Mouse (Mus musculus): ENCODE measurements around the gene Gm17490. TPM values are rescaled to one million over a fixed set of nuclear protein-coding genes. Genes with fewer than 3 reads are reported as not detected.

The Gm17490 gene
- polyA plus RNA-seq (2015; fragmentation: Nextera tagmentation; extraction: Ambion mirVana), result not detected in 2 replicates

DNA sequence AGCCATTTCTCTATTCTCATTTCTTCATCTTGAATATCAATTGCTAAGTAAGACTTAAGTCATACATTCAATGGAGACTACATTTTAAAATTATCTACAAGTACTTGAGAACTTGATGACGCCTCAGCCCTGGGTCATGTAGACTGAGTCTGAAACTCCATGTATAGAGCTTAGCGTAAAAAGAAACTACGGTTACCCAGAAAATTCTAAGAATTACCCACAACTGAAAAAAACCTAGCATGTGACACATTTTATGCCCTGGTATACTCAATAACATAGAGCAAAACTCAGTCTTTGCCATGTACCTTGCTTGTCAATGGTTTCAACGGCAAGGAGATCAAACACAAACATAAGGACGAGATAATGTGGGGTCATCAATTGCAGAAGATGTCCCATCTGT, at the start of gene Gm17490:
Gm17490 (minus strand) TSS at position 375 of the 400 bp plus-strand sequence.
- WGBS (ENCODE audit: insufficient replicate concordance), result 71% methylated on average over 5 of the region's 5 CpGs
- no peak for DNase-seq
- no peak within 1 kb of the TSS for H3K9ac ChIP-seq

DNA sequence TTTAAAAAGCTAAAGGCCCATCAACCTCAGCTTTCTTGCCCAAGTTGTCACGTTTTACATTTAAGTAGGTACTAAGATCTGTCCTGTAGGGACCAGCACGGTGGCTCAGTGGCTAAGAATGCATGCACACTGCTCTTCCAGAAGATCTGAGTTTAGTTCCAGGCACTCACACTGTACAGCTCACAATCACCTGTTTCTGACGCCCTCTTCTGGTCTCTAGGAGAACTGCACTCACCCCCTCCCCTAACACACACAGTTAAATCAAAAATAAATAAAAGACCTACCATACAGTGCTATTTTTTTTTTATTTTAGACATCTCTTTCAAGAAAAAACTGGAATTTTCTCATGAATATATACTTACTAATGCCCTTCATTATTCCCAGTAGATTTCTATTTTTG, 46.1 kb upstream of the Gm17490 start:
- Histone ChIP-seq H3K4me2 (no peak overlapping the region), H3K27me3 (no peaks in the 10 kb centered on the region), H3K4me3 (replicated peaks) (no peak overlapping the region), H3K4me1 (replicated peaks) (no peaks in the 10 kb centered on the region), H3K36me3 (no peaks in the 10 kb centered on the region), H3K9ac (no peak overlapping the region), H3K27ac (no peak overlapping the region), H3K9me3 (replicated peaks) (no peaks in the 10 kb centered on the region)
- 12% methylated on average over 3 of the region's 3 CpGs for WGBS (ENCODE audit: insufficient replicate concordance)
- DNase-seq, result no peak
- ATAC-seq (ENCODE audit: low read depth), result no peak

More for the DNA sequence above, at the start of gene Gm17490:
- Histone ChIP-seq H3K4me2 (no peak within 1 kb of the TSS), H3K4me1 (replicated peaks) (no peaks in the 10 kb centered on the region), H3K27me3 (no peaks in the 10 kb centered on the region), H3K9me3 (replicated peaks) (no peaks in the 10 kb centered on the region), H3K4me3 (replicated peaks) (no peak within 1 kb of the TSS), H3K36me3 (no peaks in the 10 kb centered on the region), H3K27ac (no peak within 1 kb of the TSS)
- ATAC-seq (ENCODE audit: low read depth), result no peak

DNA sequence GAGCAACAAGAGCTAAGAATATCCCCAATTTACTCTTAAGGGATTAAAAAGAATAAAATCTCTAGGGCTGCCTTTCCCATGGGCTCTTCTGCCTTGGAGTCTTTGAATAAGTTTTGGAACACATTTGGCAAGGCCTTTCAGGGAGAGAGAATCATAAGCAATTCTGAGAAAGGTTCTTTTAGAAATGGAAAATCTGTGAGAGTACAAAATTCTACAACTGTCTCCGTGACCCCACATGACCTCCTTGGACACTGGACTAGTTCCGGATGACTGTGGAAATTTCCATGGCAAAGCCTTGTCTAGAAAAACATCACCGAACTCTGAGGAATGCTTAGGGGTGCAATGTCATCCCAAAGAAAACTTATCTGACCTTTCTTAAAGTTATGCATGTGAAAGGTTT, 39.3 kb upstream of the Gm17490 start:
- Histone ChIP-seq H3K36me3 (no peaks in the 10 kb centered on the region), H3K4me1 (replicated peaks) (peaks cover 3% of the 10 kb centered on the region; the same call in 1 of the 2 replicates), H3K9me3 (replicated peaks) (no peaks in the 10 kb centered on the region), H3K9ac (no peak overlapping the region), H3K27ac (no peak overlapping the region), H3K4me3 (replicated peaks) (no peak overlapping the region), H3K4me2 (no peak overlapping the region), H3K27me3 (no peaks in the 10 kb centered on the region)
- no peak for ATAC-seq (ENCODE audit: low read depth)
- no peak for DNase-seq
- 78% methylated on average over 3 of the region's 3 CpGs for WGBS (ENCODE audit: insufficient replicate concordance)

DNA sequence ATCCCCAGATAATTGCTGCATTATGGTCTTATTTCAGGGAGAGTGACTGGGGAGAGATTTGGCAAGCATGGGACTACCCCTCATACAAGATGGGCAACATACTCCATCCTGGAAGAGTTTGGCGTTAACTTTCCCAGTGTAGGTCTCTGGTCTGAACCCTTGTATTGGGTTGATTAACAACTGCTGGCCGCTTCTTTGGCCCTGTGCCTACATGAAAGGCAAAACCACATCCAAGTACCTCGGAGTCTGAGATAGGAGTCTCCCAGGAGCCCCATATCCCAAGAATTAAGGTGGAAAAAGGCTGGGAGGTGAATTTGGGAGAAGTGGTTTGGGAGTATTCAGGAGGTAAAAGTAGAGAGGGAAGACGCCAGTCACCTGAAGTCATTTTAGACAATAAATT, 38.7 kb upstream of the Gm17490 start:
- Histone ChIP-seq H3K4me3 (replicated peaks) (no peak overlapping the region), H3K36me3 (no peaks in the 10 kb centered on the region), H3K27me3 (no peaks in the 10 kb centered on the region), H3K27ac (no peak overlapping the region), H3K4me1 (replicated peaks) (peaks cover 3% of the 10 kb centered on the region; the same call in 1 of the 2 replicates), H3K4me2 (no peak overlapping the region), H3K9ac (no peak overlapping the region), H3K9me3 (replicated peaks) (no peaks in the 10 kb centered on the region)
- ATAC-seq (ENCODE audit: low read depth), result no peak
- DNase-seq, result no peak
- WGBS (ENCODE audit: insufficient replicate concordance), result 60% methylated on average over 4 of the region's 4 CpGs

DNA sequence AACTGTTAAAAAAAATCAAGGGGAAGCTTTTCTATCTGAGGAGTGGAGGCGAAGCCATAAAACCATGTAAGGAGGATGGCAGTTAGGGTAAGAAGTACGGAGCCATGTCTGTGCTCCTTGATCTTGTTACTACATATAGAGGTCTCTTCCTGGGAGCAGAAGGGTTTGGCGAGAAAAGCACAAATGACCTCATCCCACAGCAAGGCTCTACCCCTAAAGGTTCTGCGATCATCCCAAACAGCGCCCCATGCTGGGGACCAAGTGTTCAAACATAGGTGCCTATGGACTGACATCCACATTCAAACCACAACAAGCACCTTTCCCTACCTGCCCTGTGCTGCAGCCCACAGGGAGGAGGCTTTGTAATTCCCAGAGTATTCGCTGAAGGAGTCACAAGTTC, 38.3 kb upstream of the Gm17490 start:
- H3K27ac ChIP-seq, result no peak overlapping the region
- H3K4me2 ChIP-seq, result peak overlapping the region; percentile 45
- no peaks in the 10 kb centered on the region for H3K9me3 ChIP-seq (replicated peaks)
- 29% methylated on average over 6 of the region's 6 CpGs for WGBS (ENCODE audit: insufficient replicate concordance)
- ATAC-seq (ENCODE audit: low read depth) (no peak), DNase-seq (no peak)
- H3K27me3 ChIP-seq, result no peaks in the 10 kb centered on the region
- H3K9ac ChIP-seq, result no peak overlapping the region
- H3K4me3 ChIP-seq (replicated peaks), result peak overlapping the region; percentile 3; the same call in 1 of the 2 replicates
- peaks cover 3% of the 10 kb centered on the region; the same call in 1 of the 2 replicates for H3K4me1 ChIP-seq (replicated peaks)
- H3K36me3 ChIP-seq, result no peaks in the 10 kb centered on the region

DNA sequence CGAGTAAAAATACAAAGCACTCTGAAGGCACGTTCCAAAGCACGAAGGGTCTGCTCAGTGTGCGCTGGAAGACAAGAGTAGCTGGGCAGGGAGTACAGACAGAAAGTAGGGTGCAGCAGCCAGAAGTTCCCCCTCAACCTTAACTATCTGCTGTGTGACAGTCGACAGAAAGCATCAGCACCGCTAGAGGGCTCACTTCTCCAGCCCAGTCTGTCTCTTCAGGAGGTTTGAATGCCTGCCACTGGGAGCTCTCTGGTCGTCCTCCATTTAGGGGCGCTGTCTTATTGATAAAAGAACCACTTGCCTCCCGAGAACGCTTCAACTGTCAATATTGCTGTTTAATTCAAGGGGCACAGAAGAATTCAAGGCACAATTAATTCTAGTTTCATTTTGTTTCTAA, 37.9 kb upstream of the Gm17490 start:
- Histone ChIP-seq H3K36me3 (no peaks in the 10 kb centered on the region), H3K4me2 (peak overlapping the region; percentile 45), H3K4me3 (replicated peaks) (peak overlapping the region; percentile 3; the same call in 1 of the 2 replicates), H3K27me3 (no peaks in the 10 kb centered on the region), H3K9ac (no peak overlapping the region), H3K9me3 (replicated peaks) (no peaks in the 10 kb centered on the region), H3K4me1 (replicated peaks) (peaks cover 3% of the 10 kb centered on the region; the same call in 1 of the 2 replicates), H3K27ac (no peak overlapping the region)
- DNase-seq, result peak; percentile 50
- ATAC-seq (ENCODE audit: low read depth), result peak; percentile 73
- 3% methylated on average over 10 of the region's 10 CpGs for WGBS (ENCODE audit: insufficient replicate concordance)

DNA sequence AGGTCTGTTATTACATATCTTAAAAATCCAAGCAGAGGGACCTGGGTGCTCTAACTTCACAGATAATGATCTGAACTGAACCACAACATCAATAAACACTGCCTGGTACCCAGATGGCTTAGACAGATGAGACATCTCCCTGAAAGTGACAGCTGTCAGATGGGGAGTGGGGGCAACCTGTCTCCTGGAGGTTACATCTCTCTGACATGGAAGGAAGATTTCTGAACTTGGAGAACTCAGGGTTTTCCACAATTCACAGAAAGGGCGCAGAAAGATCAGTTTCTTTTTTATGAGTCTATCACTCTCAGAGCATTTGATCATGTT, 36.8 kb upstream of the Gm17490 start:
- H3K27me3 ChIP-seq, result no peaks in the 10 kb centered on the region
- H3K9ac ChIP-seq, result no peak overlapping the region
- ATAC-seq (ENCODE audit: low read depth) (no peak), DNase-seq (no peak)
- H3K4me1 ChIP-seq (replicated peaks), result peaks cover 3% of the 10 kb centered on the region; the same call in 1 of the 2 replicates
- H3K4me3 ChIP-seq (replicated peaks), result no peak overlapping the region
- H3K9me3 ChIP-seq (replicated peaks), result no peaks in the 10 kb centered on the region
- no peak overlapping the region for H3K4me2 ChIP-seq
- H3K27ac ChIP-seq, result no peak overlapping the region
- no peaks in the 10 kb centered on the region for H3K36me3 ChIP-seq
- 72% methylated on average over 1 of the region's 1 CpGs for WGBS (ENCODE audit: insufficient replicate concordance)

DNA sequence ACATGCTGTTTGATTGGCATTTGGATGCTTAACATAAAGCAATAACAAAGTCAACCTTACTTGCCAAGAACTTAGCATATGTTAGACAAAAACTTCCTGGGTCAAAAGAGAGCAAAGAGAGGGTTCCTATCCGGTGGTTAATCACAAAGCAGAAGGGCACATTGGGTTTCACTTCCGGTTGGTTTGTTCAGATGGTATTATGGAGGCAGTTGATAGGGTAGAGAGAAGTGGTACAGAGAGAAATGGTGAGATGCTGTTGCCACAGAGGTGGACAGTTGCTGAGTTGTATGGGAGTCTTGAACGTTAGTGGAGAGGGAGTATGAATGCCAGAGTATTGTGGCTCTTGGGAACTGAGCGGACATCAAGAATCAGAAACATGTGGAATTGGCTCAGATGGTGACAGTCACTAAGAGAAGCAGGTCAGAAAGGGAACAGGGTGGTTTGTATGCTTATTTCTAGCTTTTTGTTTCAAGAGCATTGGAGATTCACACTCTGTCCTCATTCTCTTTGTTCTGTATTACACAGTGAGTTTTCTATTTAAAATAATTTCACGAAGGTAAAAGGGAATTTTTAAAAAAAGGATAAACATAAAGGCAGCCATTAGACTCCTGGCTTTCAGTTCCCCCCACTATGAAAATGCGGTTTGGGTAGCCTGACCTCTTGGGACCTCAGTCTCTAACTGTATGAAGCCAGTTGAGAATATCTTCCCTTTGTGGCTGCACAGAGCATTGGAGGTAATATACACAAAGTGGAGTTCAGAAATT, 36.3 kb upstream of the Gm17490 start:
- WGBS (ENCODE audit: insufficient replicate concordance), result 58% methylated on average over 6 of the region's 6 CpGs
- H3K27me3 ChIP-seq, result no peaks in the 10 kb centered on the region

DNA sequence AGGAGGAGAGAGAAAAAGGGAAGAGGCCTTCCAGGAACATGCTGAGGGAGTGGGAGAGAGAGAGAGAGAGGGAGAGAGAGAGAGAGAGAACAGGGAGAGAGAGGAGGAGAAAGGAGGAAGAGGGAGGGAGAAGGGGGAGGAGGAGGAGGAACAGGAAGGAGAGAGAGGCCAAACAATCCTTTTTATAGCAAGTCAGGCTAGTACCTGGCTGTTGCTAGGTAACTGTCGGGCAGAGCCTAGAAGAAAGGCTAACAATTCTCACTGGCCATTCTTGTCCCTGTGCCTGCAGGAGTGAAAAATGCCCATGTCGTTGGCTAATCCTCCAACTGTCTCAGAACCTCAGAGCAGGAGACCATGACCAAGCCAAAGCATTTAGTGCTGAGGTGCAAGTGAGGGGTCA, 33.2 kb upstream of the Gm17490 start:
- no peak overlapping the region for H3K9ac ChIP-seq
- no peaks in the 10 kb centered on the region for H3K36me3 ChIP-seq
- H3K4me2 ChIP-seq, result no peak overlapping the region
- no peaks in the 10 kb centered on the region for H3K27me3 ChIP-seq
- no peaks in the 10 kb centered on the region for H3K9me3 ChIP-seq (replicated peaks)
- H3K4me1 ChIP-seq (replicated peaks), result peaks cover under 1% of the 10 kb centered on the region; the same call in 1 of the 2 replicates
- no peak overlapping the region for H3K4me3 ChIP-seq (replicated peaks)
- DNase-seq (no peak), ATAC-seq (ENCODE audit: low read depth) (no peak)
- H3K27ac ChIP-seq, result no peak overlapping the region
- 28% methylated on average over 2 of the region's 2 CpGs for WGBS (ENCODE audit: insufficient replicate concordance)

More for the DNA sequence above, 36.3 kb upstream of the Gm17490 start:
- H3K4me1 ChIP-seq (replicated peaks), result peaks cover 3% of the 10 kb centered on the region; the same call in 1 of the 2 replicates
- no peaks in the 10 kb centered on the region for H3K9me3 ChIP-seq (replicated peaks)
- no peak overlapping the region for H3K4me3 ChIP-seq (replicated peaks)
- no peak overlapping the region for H3K4me2 ChIP-seq
- H3K27ac ChIP-seq, result no peak overlapping the region
- no peaks in the 10 kb centered on the region for H3K36me3 ChIP-seq
- no peak overlapping the region for H3K9ac ChIP-seq
- DNase-seq, result no peak
- ATAC-seq (ENCODE audit: low read depth), result no peak

DNA sequence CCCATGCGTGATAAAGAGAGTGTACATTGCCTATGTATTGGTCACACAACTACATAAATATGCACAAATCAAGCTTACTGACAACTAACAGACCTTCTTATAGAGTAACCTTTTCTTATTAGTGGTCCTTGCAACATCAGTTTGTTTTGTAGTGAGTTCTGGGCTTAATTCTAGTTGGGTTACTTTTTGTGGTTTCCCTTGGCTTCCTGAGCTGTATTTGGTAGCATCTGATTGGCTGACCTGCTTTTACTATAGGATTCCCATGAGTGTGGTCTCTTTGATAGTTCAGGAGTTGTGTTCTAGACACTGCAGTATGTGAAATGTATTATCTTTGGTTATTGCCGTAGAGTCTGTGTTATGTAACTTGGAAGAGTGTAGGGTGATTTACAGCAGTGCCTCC, 31.5 kb upstream of the Gm17490 start:
- Histone ChIP-seq H3K27me3 (no peaks in the 10 kb centered on the region), H3K9me3 (replicated peaks) (no peaks in the 10 kb centered on the region), H3K4me1 (replicated peaks) (no peaks in the 10 kb centered on the region), H3K9ac (no peak overlapping the region), H3K27ac (no peak overlapping the region), H3K4me2 (no peak overlapping the region), H3K36me3 (no peaks in the 10 kb centered on the region), H3K4me3 (replicated peaks) (no peak overlapping the region)
- no peak for ATAC-seq (ENCODE audit: low read depth)
- no peak for DNase-seq
- 42% methylated on average over 2 of the region's 2 CpGs for WGBS (ENCODE audit: insufficient replicate concordance)

DNA sequence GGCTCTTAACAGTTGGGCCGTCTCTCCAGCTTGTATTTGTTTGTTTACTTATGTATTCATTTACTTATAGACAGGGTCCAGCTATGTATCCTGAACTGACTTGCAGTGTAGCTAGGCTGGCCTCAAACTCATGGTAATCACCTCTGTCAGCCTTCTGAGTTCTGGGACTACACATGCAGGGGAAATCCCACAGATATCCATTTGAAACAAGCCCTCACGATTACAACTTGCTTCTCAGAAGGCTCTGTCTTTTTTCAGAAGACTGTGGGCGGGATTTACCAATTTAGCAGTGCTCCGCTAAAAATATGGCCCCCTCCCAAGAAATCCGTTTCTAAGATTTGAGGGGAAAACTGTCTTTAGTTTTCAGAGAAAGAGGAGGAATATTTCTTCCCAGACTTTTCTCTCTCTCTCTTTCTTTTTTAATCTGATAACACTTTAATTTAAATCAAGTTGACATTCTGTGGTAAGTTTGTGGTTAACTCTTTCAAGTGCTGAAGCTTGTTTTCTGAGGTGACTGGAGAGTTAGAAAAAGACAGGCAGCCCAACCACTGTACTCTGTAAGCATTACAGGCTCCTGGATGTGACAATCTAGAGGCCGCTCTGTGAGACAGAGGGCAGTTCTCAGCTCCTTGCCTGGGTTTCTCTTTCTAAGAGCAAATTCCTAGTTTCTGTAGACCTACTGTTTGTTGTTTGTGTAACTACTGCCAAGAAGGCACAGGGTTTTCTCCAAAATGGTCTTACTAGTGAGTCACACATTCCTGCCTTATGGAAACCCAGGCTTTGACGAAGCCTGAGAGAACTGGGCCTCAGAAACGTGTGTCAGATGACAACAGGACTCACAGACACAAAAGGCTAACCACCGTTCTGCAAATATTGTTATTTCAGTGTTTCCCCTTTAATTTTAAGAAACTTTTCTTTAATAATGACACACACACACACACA, 29.2 kb upstream of the Gm17490 start:
- no peak overlapping the region for H3K9ac ChIP-seq
- DNase-seq (no peak), ATAC-seq (ENCODE audit: low read depth) (no peak)
- H3K27me3 ChIP-seq, result no peaks in the 10 kb centered on the region
- no peak overlapping the region for H3K27ac ChIP-seq
- no peaks in the 10 kb centered on the region for H3K9me3 ChIP-seq (replicated peaks)
- no peaks in the 10 kb centered on the region for H3K36me3 ChIP-seq
- H3K4me2 ChIP-seq, result no peak overlapping the region
- no peaks in the 10 kb centered on the region for H3K4me1 ChIP-seq (replicated peaks)
- no peak overlapping the region for H3K4me3 ChIP-seq (replicated peaks)
- WGBS (ENCODE audit: insufficient replicate concordance), result 36% methylated on average over 9 of the region's 9 CpGs

All from liver, embryonic 13.5 days (tissue).